Mouse (Mus musculus) G1E (cell line): ENCODE measurements around the gene Plxna4.

Experiments
- CTCF ChIP-seq: IDR thresholded peaks from 2 replicates; pipeline ENCODE4 v1.5.1; 2012; ENCODE audit warnings: low read depth, low read length, inconsistent platforms, mixed read lengths
- GATA1 ChIP-seq: IDR thresholded peaks from 2 replicates; pipeline ENCODE4 v1.6.1; 2012; ENCODE audit warnings: borderline replicate concordance, low read length, inconsistent platforms, mixed read lengths
- GATA2 ChIP-seq: IDR thresholded peaks from 2 replicates; pipeline ENCODE4 v1.6.1; 2012; ENCODE audit warnings: low read depth, low read length, inconsistent platforms, borderline replicate concordance
- POLR2AphosphoS5 ChIP-seq: IDR thresholded peaks from 2 replicates; pipeline ENCODE4 v1.6.1; 2012; ENCODE audit warnings: low read depth, low read length, inconsistent platforms; ENCODE audit not compliant: insufficient replicate concordance

- TF ChIP-seq CTCF (no peak), GATA1 (no peak), GATA2 (no peak), POLR2AphosphoS5 (no peak)
Observed at GRCm38 (mm10) chr6:32231383-32231782, 356.6 kb downstream of the Plxna4 start.
